In genomic region chr16:71539312-71539711, GRCm38 (mm10) we compare ENCODE assay signal across 21 mouse cellular contexts.
A peak's percentile ranks its signal among the peaks of the same experiment; 100 is the strongest.
DNase-seq lines count a peak whose midpoint lies in the region; ATAC-seq and TF ChIP-seq lines count a peak whose summit lies in the region.
"Had no signal": no experiment of that assay in that cellular context is flagged by ENCODE, and none has a peak within 500 bp of the region (broad histone marks: within the 10 kb centered on the region; RNA-seq: fewer than 3 reads in every experiment).

No protein-coding gene starts in this region.

- H3K27me3 ChIP-seq in forebrain, embryonic 13.5 days, result no peaks in the 10 kb centered on the region
- H3K27me3 ChIP-seq in forebrain, embryonic 12.5 days, result no peaks in the 10 kb centered on the region
- no peaks in the 10 kb centered on the region for H3K27me3 ChIP-seq in forebrain, embryonic 16.5 days (replicated peaks; ENCODE audit: control insufficient read depth, insufficient read depth, low read length)
- no peaks in the 10 kb centered on the region for H3K27me3 ChIP-seq in forebrain, embryonic 10.5 days (ENCODE audit: poor library complexity, severe bottlenecking)
- H3K27me3 ChIP-seq: CH12.LX; embryonic facial prominence, embryonic 12.5 days; Patski had no signal

- H3K36me3 ChIP-seq in forebrain, embryonic 13.5 days (ENCODE audit: poor library complexity, severe bottlenecking), result no peaks in the 10 kb centered on the region
- H3K36me3 ChIP-seq in forebrain, embryonic 12.5 days (replicated peaks), result no peaks in the 10 kb centered on the region
- H3K36me3 ChIP-seq in forebrain, embryonic 16.5 days (ENCODE audit: control insufficient read depth, insufficient read depth), result no peaks in the 10 kb centered on the region
- H3K36me3 ChIP-seq in forebrain, embryonic 10.5 days (replicated peaks), result no peaks in the 10 kb centered on the region
- H3K36me3 ChIP-seq: embryonic facial prominence, embryonic 10.5 days; embryonic facial prominence, embryonic 12.5 days; G1E had no signal

- H3K9me3 ChIP-seq in forebrain, embryonic 13.5 days (replicated peaks), result no peaks in the 10 kb centered on the region
- no peaks in the 10 kb centered on the region for H3K9me3 ChIP-seq in forebrain, embryonic 12.5 days
- H3K9me3 ChIP-seq in forebrain, embryonic 16.5 days (ENCODE audit: control insufficient read depth, low read length), result no peaks in the 10 kb centered on the region
- no peaks in the 10 kb centered on the region for H3K9me3 ChIP-seq in forebrain, embryonic 10.5 days
- H3K9me3 ChIP-seq: embryonic facial prominence, embryonic 10.5 days; embryonic facial prominence, embryonic 12.5 days had no signal

- TF ChIP-seq POLR2A in brain, embryonic 14.5 days (IDR thresholded peaks at IDR 0.05; ENCODE audit: borderline replicate concordance, extremely low read depth, insufficient read depth, insufficient read length, poor library complexity, severe bottlenecking), result no peak

- H3K4me2 ChIP-seq in forebrain, embryonic 13.5 days, result no peak overlapping the region
- H3K4me2 ChIP-seq in forebrain, embryonic 12.5 days, result no peak overlapping the region
- H3K4me2 ChIP-seq in forebrain, embryonic 16.5 days (ENCODE audit: low read length), result no peak overlapping the region
- H3K4me2 ChIP-seq: embryonic facial prominence, embryonic 12.5 days had no signal

- TF ChIP-seq CTCF in brain, embryonic 14.5 days (IDR thresholded peaks at IDR 0.05; ENCODE audit: borderline replicate concordance, extremely low read depth, insufficient read depth, insufficient read length), result no peak

- no peak for DNase-seq in forebrain, embryonic 10.5 days (ENCODE audit: extremely low spot score, low spot score)
- DNase-seq in brain, embryonic 14.5 days (ENCODE audit: low read depth), result peak; percentile 59
- DNase-seq: adrenal gland, postnatal 10 days; adrenal gland, postnatal 25 days; B cell, adult 2 months; cerebellum, adult 11-12 months; cerebellum, adult 2 months; cerebellum, adult 9-10 months; cerebellum, postnatal 10 days; cerebellum, postnatal 25 days; forebrain, postnatal 0 days had no signal

- no peak overlapping the region for H3K27ac ChIP-seq in forebrain, embryonic 13.5 days
- no peak overlapping the region for H3K27ac ChIP-seq in forebrain, embryonic 12.5 days
- no peak overlapping the region for H3K27ac ChIP-seq in forebrain, embryonic 16.5 days (ENCODE audit: low read length)
- no peak overlapping the region for H3K27ac ChIP-seq in forebrain, embryonic 10.5 days
- H3K27ac ChIP-seq: embryonic facial prominence, embryonic 10.5 days; embryonic facial prominence, embryonic 12.5 days had no signal

- no peak overlapping the region for H3K4me3 ChIP-seq in forebrain, embryonic 13.5 days
- no peak overlapping the region for H3K4me3 ChIP-seq in forebrain, embryonic 12.5 days (replicated peaks)
- H3K4me3 ChIP-seq in forebrain, embryonic 16.5 days (replicated peaks; ENCODE audit: low read length), result no peak overlapping the region
- H3K4me3 ChIP-seq in forebrain, embryonic 10.5 days, result no peak overlapping the region
- H3K4me3 ChIP-seq: embryonic facial prominence, embryonic 10.5 days; embryonic facial prominence, embryonic 12.5 days had no signal

- peak; percentile 75 for ATAC-seq in forebrain, embryonic 13.5 days
- ATAC-seq in forebrain, embryonic 12.5 days (ENCODE audit: low FRiP score), result no peak; the same call in 1 of the 2 replicates
- peak; percentile 72 for ATAC-seq in forebrain, embryonic 16.5 days
- ATAC-seq: activated CD4-positive, CD25-positive, alpha-beta regulatory T cell, adult 4 months; CD4-positive, CD25-positive, alpha-beta regulatory T cell, adult 4 months; forebrain, postnatal 0 days; Patski had no signal

- no peak overlapping the region for H3K9ac ChIP-seq in forebrain, embryonic 13.5 days
- no peak overlapping the region for H3K9ac ChIP-seq in forebrain, embryonic 12.5 days
- H3K9ac ChIP-seq in forebrain, embryonic 16.5 days (replicated peaks; ENCODE audit: low read depth, low read length), result no peak overlapping the region
- H3K9ac ChIP-seq: embryonic facial prominence, embryonic 12.5 days; forebrain, postnatal 0 days had no signal

- no peaks in the 10 kb centered on the region for H3K4me1 ChIP-seq in forebrain, embryonic 13.5 days
- no peaks in the 10 kb centered on the region for H3K4me1 ChIP-seq in forebrain, embryonic 12.5 days
- no peaks in the 10 kb centered on the region for H3K4me1 ChIP-seq in forebrain, embryonic 16.5 days (replicated peaks; ENCODE audit: control insufficient read depth, insufficient read depth, low read length)
- no peaks in the 10 kb centered on the region for H3K4me1 ChIP-seq in forebrain, embryonic 10.5 days
- H3K4me1 ChIP-seq: embryonic facial prominence, embryonic 10.5 days; embryonic facial prominence, embryonic 12.5 days had no signal
